Mouse (Mus musculus) MEL (cell line): ENCODE measurements around the gene Opa1.
A peak's percentile ranks its signal among the peaks of the same experiment; 100 is the strongest.

Experiments
- CTCF ChIP-seq, 3 experiments: IDR thresholded peaks in 2 of 3; conservative IDR thresholded peaks in 1 of 3; 2 replicates each; pipeline ENCODE4 v1.5.1; 2011 to 2012; ENCODE audit warnings: low read length in 3 of 3, low read depth in 2 of 3, mild to moderate bottlenecking in 2 of 3, improper control_type of control experiment in 1 of 3, inconsistent platforms in 1 of 3, mixed read lengths in 1 of 3, moderate library complexity in 1 of 3; ENCODE audit not compliant: control insufficient read depth in 1 of 3, insufficient read depth in 1 of 3, poor library complexity in 1 of 3, severe bottlenecking in 1 of 3
- E2F4 ChIP-seq: IDR thresholded peaks from 2 replicates; pipeline ENCODE4 v1.6.1; 2011; ENCODE audit warnings: low read depth, low read length, improper control_type of control experiment, borderline replicate concordance
- EP300 ChIP-seq, 2 experiments: IDR thresholded peaks; 2 replicates each; pipeline ENCODE4 v1.6.1; 2011; ENCODE audit warnings: improper control_type of control experiment in 2 of 2, low read length in 2 of 2, low read depth in 1 of 2, mild to moderate bottlenecking in 1 of 2
- ETS1 ChIP-seq: IDR thresholded peaks from 2 replicates; pipeline ENCODE4 v1.6.1; 2012; ENCODE audit warnings: low read depth, mild to moderate bottlenecking, inconsistent platforms, low read length, improper control_type of control experiment, moderate library complexity
- HCFC1 ChIP-seq: IDR thresholded peaks from 2 replicates; pipeline ENCODE4 v1.6.1; 2012; ENCODE audit warnings: low read depth, mild to moderate bottlenecking, inconsistent platforms, low read length, improper control_type of control experiment, moderate library complexity
- JUND ChIP-seq: IDR thresholded peaks from 2 replicates; pipeline ENCODE4 v1.6.1; 2011; ENCODE audit warnings: low read depth, mild to moderate bottlenecking, improper control_type of control experiment, low read length
- MAX ChIP-seq: IDR thresholded peaks from 2 replicates; pipeline ENCODE4 v1.6.1; 2011; ENCODE audit warnings: low read length, improper control_type of control experiment
- POLR2A ChIP-seq, 2 experiments: IDR thresholded peaks; 2 replicates each; pipeline ENCODE4 v1.6.1; 2011 to 2012; ENCODE audit warnings: low read length in 2 of 2, mild to moderate bottlenecking in 2 of 2, control low read depth in 1 of 2, improper control_type of control experiment in 1 of 2, low read depth in 1 of 2, moderate library complexity in 1 of 2; ENCODE audit not compliant: control insufficient read depth in 1 of 2, insufficient read depth in 1 of 2, poor library complexity in 1 of 2
- SIN3A ChIP-seq: IDR thresholded peaks from 2 replicates; pipeline ENCODE4 v1.6.1; 2012; ENCODE audit warnings: low read length, improper control_type of control experiment, inconsistent platforms
- ZNF384 ChIP-seq: IDR thresholded peaks from 2 replicates; pipeline ENCODE4 v1.6.1; 2012; ENCODE audit warnings: low read depth, mild to moderate bottlenecking, inconsistent platforms, low read length, improper control_type of control experiment

DNA sequence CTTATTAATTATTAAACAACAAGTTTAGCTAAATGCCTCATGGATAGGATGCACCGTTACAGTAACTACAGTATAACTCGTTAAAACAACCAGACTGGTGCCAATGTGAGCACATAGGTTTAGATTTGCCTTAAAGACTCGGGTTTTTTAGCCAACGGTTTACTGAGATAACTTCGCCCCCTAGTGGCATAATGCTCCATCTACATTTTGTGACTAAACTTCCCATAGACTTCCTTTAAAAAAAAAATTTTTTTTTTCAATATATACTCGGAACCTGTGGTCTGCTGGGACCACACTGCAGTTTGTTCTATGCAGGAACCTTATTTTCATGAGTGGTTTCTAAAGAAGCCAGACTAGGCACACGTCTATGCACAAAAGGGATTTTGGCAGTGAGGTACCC lies 18.3 kb upstream of the Opa1 start:
- TF ChIP-seq SIN3A: no peak
- TF ChIP-seq HCFC1: no peak
- TF ChIP-seq E2F4: no peak
- no peak for TF ChIP-seq ETS1
- TF ChIP-seq ZNF384: peak; percentile 87
- no peak for TF ChIP-seq JUND
- TF ChIP-seq CTCF (IDR thresholded peaks at IDR 0.05 in 2 of 3, conservative IDR thresholded peaks at IDR 0.05 in 1 of 3; ENCODE audit: control insufficient read depth in 1 of 3, insufficient read depth in 1 of 3, low read depth in 2 of 3, low read length in 3 of 3, poor library complexity in 1 of 3, severe bottlenecking in 1 of 3): peak; percentile 20 to 77 (median 51); a peak in 5 of 6 replicates
- no peak for TF ChIP-seq POLR2A (IDR thresholded peaks at IDR 0.05; ENCODE audit: control insufficient read depth in 1 of 2, insufficient read depth in 1 of 2, low read depth in 1 of 2, low read length in 2 of 2, poor library complexity in 1 of 2)
- TF ChIP-seq EP300 (IDR thresholded peaks at IDR 0.05; ENCODE audit: low read depth in 1 of 2, low read length in 2 of 2): no peak
- TF ChIP-seq MAX: no peak
